Mouse (Mus musculus) hematopoietic multipotent progenitor cell, adult 10-12 weeks (in vitro differentiated cells): ENCODE measurements around the gene Gm8251. TPM values are rescaled to one million over a fixed set of nuclear protein-coding genes. Genes with fewer than 3 reads are reported as not detected.

Experiments
- polyA plus RNA-seq: library from polyadenylated mRNA; stranded (reverse); fragments of >175 nt; gene quantifications from 2 replicates; pipeline ENCODE4 v1.2.3, GENCODE M21; 2012; ENCODE audit warnings: low replicate concordance

Gm8251 gene
- 0.06 and 0.07 TPM in 2 replicates for polyA plus RNA-seq

GRCm38 (mm10) chr1:44061836-44062235, at the start of gene Gm8251:
TSS of gene Gm8251 (minus strand) at chr1:44061936.

DNA sequence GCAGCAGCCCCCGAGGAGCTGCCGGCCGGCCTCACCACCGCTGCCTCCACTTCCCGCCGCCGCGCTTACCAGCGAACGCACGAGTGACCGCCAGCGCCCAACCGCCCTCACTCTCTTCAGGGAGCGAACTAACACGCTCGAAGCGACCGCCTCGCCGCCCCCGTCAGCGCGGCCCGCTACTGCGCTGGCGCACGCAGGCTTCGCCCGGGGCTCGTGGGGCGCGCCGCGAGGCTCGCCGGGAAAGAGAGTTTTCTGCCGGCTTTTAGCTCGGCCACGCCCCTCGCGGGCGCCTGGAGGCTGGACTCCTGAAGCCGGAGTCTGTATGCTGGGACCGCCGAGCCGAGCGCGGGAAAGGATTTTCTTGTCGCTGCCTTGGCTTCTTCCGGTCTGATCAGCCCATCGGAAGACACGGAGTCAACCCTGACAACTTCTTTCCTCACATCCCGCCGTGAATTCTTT, 40.6 kb upstream of the Gm8251 start, which contains the start of gene Tex30:
Gene Tex30 (minus strand): TSS at position 183 of the 459 bp plus-strand sequence.

DNA sequence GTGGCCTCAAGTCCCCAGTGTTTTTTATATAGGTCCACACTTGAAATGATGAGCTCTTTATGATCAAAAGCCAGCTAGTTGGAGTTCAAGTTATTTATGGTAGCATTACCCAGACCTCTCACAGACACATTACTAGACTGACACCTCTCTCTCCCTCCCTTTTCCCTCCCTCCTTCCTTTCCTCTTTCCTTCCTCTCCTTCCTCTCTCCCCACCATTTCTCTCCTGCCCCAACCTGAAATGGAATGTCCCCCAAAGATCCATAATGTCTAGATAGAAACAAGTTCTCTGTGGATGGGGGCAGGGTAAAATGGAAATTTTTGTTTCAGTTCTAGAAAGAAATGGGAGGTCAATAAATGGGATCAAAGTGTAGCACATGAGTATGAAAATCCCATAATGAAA, 41.8 kb downstream of the Gm8251 start, which contains the start of gene Mettl21c:
Gene Mettl21c (minus strand): TSS at position 101 of the 400 bp plus-strand sequence.

Other genes with a start within 250 kb of the Gm8251 start
- gene Uxs1, start 234.1 kb downstream of the Gm8251 start, polyA plus RNA-seq: 8.8 and 9.8 TPM in 2 replicates
- 9.7 and 9.9 TPM in 2 replicates for gene Tpp2, start 128.3 kb downstream of the Gm8251 start, polyA plus RNA-seq
- gene Mettl21c, start 41.9 kb downstream of the Gm8251 start, polyA plus RNA-seq: not detected in 2 replicates
- 3.3 and 4.5 TPM in 2 replicates for gene Tex30, start 40.5 kb upstream of the Gm8251 start, polyA plus RNA-seq
- gene Kdelc1, start 56.9 kb upstream of the Gm8251 start, polyA plus RNA-seq: 0.72 and 1.7 TPM in 2 replicates
- 2.5 and 3.5 TPM in 2 replicates for gene Bivm, start 57.0 kb upstream of the Gm8251 start, polyA plus RNA-seq
- 4.1 and 4.6 TPM in 2 replicates for gene Ercc5, start 85.8 kb upstream of the Gm8251 start, polyA plus RNA-seq
- gene Mettl21e, start 157.0 kb upstream of the Gm8251 start, polyA plus RNA-seq: not detected in 2 replicates